Mouse (Mus musculus) fibroblast of lung, adult 2 months (primary cell): ENCODE data around the gene Akt1.

Experiments
- DNase-seq: peaks from one replicate; pipeline ENCODE4 v3.0.0-alpha.2; 2011; ENCODE audit warnings: low read depth

Akt1 gene

DNA sequence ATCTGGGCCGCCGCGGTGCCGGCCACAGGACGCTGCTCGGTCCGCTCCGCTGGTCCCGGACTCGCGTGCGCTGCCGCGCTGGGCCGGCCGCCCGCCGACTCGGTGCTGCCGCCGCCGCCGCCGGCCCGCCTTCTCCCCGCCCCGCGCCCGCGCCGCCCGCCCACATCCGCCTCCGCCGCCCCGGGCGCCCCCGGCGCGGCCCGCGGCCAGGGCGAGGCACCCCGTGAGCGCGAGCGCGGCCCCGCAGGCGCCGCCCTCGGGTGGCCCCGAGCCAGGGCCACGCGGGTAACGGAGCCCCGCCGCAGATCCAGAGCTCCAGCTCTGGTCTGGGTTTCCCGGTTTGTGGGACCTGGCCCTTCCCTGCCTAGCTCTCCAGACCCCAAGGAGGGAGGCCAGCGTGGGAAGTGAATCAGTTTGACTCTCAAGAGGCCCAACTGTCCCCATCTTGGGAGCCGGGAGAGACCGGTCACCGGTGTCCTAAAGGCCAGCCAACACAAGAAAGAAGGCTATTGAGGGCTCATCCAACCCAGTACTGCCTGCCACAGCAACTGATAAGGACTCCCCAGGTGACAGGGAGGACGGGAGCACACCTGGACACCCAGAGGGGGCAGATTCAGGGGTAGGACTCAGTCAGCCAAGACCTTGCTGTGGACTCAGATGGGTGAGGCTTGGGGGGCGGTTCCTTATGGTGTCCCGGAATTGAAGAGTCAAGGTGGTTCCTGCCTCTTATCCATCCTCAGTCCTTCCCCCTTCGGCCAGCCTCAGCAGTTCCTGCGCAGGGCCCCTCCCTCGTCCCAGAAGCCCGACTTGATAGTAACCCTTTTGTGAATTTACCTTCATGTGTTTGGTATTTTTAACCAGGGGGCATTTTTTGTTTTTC, at the start of gene Akt1:
Gene Akt1, minus strand, starts transcription at position 753 of the 880 bp plus-strand sequence.
- no peak for DNase-seq

DNA sequence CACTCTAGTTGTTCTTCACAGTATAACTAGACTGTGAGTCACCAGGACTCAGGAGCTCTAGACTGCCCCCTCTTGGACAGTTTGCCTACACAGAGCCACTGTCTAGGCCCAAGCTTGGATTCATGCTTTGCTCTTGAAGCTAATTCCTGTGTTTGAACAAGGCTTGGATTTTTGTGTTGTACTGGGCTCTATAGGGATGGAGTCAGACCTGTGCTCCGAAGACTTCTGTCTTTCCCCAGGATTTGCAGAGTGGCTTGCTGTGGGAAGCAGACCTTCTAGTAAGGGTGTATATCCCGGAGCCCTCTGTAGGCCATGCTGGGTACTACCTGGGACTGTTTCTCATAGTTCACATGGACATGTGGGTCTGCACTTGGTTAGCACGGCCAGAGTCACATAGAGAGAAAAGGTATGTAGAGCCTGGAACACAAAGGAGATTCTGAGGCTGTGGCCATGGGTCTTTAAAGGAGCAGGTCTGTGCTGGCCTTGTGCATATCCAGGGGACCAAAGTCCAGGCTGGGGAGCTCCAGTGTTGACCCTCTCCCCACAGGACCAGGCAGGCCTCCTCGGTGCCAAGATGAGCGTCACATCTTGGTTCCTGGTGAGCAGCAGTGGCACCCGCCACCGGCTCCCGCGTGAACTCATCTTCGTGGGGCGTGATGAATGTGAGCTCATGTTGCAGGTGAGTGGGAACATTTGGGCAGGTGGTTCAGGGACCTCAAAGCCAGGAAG, 49.6 kb upstream of the Akt1 start:
- peak; percentile 67 for DNase-seq

DNA sequence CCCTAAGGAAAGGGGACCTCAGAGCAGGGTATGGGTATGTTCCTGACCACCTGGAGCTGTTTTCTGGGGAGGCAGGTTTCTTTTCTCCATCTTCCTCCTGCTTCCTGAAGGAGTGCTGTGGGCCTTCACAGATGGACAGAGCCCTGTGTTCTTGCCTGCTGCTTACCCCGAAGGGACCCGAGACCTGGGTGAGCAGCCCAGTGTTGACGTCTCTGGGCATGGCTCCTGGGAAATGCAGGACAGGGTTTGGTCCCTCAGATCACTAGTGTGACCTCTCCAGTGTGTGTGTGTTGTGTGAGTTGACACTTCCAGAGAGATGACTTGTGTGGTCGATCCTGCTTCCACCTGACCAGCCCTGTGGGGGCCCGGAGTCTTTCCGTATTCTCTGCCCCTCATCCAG, 48.8 kb upstream of the Akt1 start:
- no peak for DNase-seq

DNA sequence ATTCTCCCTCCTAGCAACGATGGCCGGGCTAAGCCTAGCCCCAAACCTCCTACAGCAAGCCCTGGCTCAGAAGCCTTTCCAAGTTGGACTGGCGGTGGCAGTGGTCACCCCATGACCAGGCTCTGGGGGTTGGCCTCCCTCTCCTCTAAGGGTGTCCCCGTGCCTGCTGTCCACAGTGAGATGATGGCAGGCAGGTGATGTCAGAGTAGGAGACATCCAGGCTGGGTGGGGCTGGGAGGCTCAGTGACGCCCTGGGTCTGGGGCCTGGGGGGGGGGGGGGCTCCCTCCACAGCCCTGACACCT, 48.3 kb upstream of the Akt1 start:
- DNase-seq: no peak

DNA sequence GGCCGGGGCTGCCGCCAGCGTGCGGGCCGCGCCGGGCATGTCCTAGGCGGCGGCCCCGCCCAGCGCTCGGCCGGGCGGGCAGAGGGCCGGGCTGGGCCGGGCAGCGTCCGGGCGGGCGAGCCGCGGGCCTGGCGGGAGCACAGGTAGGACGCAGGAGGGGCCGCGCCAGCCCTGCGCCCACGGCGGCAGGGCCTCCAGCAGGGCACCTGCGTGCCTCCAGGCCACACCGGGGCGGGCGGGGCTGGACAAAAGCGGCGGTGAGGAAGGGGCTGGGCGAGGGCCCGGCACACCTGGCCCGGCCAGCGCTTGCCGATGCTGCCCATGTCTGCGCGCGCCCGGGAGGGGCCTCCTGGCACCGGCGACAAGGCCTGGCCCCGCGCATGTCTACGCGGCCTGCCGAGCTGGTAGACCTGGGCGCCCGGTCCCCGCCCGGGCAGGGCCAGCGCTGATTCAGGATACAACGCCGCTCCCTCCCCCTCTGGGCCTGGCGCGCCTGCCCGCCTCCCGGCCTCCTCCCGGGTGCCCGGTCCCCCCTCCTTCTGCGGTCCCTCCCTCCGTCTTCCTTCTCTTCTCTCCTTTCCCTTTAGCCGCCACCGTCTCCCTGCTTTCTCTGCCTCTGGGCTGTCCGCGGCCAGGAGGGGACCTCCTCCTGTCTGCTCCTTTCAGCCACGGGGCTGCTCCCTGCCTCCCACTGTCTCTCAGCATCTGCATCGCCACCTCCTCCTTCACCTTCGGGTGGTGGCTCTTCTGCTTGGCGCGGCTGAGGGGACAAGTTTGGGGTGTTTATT, 47.8 kb upstream of the Akt1 start:
- no peak for DNase-seq

DNA sequence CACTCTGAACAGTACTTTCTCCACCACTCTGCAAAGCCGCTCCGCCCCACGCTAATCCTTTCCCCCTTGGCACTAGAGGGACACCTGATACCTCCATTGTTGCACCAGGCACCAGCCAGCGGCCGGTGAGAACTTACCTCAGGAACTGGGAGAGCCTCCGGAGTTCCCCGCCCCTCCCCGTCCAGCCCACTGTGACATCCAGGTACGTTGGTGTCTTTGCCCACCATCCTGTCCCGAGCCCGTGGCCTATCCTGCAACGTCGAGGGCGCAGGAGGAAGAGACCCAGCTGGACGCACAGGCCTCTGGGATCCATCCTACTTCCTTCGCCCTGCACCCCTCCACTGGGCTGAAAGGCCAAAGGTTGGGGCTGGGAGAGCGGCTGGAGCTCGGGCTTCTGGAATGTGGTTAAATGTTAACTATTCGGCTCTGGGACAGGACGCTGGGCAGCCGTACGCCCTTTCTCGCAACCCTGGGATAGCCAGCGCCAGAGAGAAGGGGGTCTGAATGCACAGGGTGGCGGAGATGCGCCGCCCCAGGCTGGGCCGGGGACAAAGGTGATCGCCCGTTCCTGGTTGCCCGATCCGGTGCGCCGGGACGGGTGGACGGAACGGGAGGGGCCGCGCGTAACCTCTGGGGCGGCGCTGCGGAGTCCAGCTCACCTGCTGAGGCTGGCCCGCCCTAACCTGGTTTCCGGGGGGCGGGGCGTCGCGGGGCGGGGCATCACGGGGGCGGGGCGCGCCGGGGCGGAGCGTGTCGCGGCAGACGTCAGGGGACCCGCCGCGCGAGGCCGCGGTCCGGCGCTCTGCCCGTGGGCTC, 46.9 kb upstream of the Akt1 start:
- DNase-seq: no peak

DNA sequence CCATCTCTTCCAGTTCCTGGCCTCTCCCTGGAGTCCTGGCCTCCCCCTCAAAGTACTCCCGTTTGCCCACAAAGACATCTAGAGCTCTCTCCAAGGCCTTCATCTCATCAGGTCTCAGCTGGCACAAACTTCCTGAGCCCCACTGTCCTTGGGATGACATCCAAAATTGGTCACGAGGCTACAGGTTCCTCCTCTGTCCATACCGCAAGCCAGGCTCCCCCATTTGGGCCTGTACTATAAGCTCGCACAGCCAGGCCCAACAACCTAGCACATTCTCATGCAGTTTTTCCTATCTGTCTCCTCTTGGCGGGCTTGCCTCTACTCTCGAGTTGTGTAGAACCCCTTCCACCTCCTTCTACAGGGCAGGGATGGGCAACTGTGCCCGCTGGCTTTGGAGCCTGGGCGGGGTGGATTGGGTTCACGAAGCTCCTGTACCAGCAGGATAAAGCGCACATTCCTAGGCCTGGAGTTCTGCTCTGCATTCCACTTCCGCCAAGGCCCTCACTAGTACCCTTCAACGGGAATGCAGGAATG, 46.3 kb upstream of the Akt1 start:
- no peak for DNase-seq

DNA sequence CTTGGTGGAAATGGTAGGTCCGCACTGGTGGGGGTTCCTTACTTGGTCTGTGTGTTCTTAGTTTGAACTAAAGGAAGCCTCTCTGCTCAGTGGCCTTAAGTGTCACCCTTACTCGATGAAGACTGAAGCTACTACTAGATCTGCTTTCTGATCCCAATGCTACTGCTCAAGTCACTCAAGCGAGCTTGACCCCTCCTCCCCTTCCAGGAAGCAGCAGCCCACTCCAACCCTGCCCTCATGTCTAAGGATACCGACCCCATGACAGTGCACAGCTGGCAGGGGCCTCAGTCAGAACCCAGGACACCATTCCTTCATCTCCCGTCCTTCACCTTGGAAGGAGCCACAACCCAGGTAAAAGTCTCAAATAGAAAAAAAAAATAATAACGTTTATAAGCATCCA, 45.5 kb upstream of the Akt1 start, which contains the start of gene Cep170b:
Gene Cep170b, plus strand, starts transcription at position 240 of the 400 bp plus-strand sequence.
- DNase-seq: no peak

DNA sequence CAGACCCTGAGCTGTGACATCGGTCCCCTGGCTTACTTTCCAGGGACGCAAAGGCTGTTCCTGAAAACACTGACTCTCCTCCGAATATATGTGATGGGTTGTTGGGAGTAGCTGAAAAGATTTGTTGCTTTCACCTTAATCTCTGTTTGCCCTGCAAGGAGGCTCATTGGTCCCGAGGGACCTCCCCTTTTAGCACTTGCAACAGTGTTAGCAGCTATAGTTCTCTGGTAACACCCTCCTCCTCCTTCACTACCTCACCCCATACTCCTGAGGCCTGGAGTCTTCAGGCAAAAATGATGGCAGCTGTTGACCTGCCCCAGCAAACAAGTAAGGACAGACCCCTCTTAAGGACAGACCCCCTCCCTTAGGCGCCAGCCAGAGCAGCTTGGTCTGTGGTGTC, 44.3 kb upstream of the Akt1 start:
- DNase-seq: no peak

DNA sequence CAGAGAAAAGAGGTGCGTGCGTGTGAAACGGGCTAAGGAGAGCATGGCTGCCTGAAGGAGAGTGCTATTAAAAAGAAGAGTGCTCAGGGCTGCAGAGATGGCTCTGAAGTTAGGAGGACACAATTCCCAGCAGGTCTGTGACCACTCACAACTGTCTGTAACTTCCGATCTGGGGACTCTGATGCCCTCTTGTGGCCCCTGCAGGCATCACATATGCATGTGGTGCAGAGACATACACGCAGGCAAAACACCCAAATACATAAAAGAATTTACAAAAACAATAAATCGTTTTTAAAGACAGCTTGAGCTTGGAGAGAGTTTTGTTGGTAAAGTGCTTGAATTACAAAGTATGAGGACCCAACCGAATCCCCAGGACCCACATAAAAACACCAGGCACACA, 42.5 kb upstream of the Akt1 start:
- no peak for DNase-seq

DNA sequence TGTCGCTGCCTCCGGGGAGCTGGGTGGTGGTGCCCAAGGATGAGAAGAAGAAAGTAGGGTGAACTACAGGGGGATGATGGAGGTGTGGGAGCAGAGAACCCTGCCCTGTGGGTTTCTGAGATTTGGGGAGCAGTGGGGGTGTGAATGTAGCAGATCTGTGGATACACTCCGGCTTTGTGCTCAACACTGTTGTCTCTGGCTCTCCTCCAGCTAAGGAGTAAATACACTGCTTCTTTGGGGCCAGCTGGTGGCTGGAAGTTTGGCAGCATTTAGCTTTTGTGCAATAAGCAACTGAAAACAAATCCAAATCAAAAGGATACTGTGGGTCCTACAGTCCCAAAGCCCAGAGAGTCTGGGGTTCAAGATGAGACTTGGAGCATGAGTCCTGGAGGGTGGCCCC, 39.3 kb upstream of the Akt1 start:
- DNase-seq: no peak

DNA sequence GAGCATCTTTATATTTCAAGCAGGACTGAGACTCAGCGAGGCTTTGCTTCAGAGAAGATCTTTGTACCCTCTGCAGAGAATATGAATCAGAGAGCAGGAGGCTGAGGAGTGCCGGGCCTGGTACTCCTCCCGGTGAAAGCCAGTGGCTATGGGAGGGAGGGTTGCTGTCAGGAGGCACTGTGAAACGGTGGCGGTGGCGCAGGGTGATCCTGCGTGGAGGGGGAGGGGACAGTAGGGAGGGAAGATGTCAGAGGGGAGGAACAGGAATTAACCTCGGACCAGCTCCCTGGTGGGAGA, 32.8 kb upstream of the Akt1 start:
- DNase-seq: no peak

DNA sequence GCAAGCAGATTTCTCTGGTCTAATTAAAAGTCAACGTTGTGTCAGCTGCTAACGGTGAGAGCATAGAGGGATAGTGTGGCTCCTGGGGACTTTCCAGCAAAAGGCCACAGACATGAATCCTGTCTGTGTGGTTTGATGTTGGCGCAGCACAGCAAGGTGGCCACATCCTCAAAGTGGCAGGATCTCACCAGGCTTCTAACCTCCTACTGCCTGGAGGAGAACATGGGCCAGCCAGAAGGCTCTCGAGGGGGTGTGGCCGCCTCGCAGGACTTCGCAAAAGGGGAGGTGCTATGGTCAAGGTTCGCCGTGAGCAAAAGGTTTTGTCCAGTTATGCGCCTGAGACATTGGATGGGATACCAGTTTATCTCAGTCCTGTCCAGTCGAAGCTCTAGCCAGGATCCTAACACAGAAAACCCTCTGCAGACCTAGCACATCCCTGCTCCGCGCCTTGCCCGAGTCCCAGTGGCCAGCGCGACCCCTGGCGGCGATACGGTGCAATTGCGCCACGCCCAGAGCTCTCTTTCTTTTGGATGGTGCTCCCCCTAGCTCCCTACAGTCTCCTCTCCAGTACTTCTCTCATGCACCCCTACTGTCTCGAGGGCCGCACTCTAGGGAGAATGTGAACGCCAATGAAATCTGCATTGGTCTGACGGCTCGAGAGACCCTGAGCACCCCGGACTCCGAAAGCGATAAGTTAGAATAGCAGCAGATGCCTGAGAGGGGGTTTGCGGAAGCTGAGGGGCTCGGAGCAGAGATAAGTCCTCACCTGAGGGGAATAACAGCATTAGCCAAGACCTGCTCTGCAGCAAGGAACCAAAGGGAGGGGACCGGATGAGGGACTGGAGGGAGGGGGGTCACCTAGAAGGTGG, 32.3 kb upstream of the Akt1 start:
- DNase-seq: no peak

DNA sequence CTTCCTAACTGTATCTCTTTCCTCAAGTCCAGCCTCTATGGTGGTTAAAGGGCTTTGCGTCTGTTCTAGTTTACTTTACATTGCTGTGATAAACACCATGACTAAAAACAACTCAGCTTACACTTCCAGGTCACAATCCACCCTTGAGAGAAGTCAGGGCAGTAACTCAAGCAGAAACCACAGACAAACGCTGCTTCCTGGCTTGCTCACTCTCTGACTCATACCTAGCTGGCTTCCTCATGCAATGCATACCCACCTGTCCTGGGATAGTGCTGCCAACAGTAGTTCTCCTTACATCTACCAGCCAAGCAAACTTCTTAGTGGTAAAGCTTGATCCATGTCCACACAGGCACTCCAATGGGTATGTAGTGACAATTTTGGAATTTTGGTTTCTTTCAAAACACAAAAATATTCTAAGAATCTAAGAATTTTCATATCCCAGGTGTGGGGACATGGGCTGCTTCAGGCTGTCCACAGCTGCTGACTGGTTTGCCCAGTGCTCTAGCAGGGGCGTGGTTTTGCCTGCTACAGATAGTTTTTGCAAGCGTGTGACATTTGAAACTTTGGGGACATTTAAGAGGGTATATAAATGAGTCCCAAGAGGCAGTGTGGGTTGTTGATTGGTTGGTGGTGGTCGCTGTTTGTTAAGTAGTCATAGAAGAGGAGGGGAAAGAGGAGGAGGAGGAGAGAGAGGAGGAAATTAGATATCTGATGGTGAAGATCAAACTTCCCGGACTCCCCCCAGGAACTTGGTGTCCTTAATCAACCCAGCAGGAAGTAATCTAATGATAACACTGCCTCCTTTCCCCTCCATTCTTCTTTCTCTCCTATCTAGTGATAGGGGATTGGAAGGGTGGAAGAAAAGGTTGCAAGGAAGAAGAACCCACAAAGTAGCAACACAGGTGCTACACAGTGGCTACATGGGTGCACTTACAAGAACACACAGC, 28.0 kb upstream of the Akt1 start:
- no peak for DNase-seq

DNA sequence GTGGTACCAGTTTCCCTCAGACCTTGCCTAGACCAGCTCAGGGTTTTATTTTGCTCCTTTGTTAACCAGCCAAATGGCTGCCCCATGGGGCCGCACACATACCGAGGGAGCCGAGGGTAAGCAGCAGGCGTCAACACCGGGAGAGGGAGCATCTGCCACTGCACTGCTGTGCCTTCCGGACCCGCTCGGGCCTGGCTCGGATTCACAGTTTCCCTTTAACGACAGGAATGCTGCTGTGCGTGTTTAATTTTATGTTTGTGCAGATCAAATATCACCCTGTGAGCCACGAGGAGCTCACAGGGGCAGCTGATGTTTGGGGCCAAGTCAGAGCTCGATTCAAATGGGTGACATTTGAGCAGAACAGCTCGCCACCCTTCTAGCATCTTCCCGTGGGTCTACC, 25.8 kb upstream of the Akt1 start:
- DNase-seq: no peak

DNA sequence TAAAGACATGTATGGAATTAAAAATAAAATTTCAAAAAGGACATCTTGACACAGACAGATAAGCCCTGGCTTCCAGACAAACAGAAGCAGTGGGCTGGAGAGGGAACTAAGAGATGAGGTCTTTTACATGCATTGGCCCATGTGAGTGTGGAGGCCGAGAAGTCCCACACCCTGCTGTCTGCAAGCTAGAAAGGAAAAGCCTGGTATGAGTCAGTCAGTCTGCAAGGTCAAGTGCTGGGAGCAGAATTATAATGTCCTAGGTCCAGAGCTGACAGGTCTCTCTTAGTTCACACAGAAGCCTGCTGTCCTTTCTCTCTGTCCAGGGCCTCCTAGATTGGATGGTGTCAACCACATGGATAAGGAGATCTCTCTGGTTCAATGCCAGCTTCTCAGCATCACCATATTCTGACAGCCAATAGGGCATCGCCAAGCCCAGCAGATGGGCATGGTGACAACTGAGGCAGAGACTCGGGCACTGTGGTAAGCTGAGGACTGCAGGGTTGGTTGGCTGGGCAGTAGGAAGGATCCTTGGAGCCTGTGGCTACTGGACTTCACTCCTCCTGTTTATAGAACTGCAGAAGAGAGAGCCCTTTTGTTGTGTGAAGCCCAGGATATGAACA, 22.2 kb upstream of the Akt1 start:
- DNase-seq: no peak

DNA sequence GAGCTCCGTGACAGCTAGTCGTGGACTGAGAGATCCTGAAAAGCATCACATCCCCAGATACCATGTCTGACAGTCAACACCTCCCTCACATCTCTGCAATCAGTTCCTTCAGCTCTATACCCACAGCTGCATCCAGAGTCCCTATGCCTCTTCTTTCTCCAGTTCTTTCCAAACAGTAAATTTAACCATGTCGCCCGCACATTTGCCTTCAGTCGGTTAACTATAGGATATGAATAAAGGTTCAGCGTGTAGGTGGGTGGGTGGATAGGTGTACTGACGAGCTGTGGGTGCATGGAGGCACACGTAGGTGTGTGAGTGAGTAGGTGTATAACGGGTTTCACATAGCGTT, 19.4 kb upstream of the Akt1 start:
- DNase-seq: no peak

DNA sequence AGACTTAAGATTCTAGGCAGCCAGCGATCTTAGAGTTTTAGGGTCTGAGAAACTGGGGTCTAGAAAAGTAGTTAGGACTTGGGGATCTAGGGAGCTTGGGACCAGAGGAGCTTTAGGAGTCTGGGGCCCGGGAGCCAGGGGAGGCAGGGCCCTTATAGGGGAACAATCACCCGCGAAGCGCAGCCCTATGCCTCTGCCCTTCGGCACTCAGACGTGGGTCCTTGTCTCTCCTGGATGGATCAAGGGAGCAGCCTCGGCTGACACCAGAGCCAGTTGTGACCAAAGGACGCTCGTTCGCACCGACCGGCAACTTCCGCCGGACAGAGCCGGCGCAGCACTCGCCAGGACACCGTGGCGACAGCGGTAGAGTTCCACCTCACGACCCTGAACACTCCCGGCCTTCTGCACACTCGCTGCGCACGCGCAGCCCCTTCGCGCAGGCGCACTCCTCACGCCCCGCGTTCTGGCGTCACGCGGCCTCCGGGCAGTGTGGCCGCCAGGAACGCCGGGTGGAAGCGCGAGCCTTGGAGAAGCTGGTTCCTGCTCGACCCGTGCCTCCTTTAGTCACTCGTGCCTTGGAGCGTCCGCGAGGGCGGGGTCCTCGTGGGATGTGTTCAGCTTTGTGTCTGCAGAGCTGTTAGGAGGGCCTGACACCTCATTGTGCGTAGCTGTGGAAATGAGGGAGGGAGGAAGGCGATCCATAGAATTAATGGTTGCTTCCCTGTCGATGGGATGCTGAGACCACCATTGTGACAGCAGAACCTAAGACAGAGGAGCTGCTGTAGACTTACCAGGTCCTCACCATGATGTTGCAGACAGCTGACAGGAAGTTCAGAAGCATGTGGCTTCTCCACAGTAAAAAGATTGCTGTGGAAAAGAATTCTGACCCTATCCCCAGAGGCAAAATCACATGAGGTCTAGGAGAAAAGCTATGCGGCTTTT, 18.8 kb upstream of the Akt1 start:
- DNase-seq: peak; percentile 82
